Mouse (Mus musculus): Measurements from ENCODE around the gene Rapgef4.

Gene Rapgef4

GRCm38 (mm10) chr2:72179600-72180301, 198.7 kb downstream of the Rapgef4 start:
- DNase-seq (ENCODE audit: low read depth) = no peak

GRCm38 (mm10) chr2:72181443-72181842, 200.4 kb downstream of the Rapgef4 start:
- no peak for DNase-seq (ENCODE audit: low read depth)

- peak; percentile 39 for DNase-seq (ENCODE audit: low read depth)
Observed at GRCm38 (mm10) chr2:72183751-72184150, 202.7 kb downstream of the Rapgef4 start.

- peak; percentile 21 for DNase-seq (ENCODE audit: low read depth)
Observed at GRCm38 (mm10) chr2:72196190-72196965, 215.3 kb downstream of the Rapgef4 start.

GRCm38 (mm10) chr2:72197026-72197425, 216.0 kb downstream of the Rapgef4 start:
- DNase-seq (ENCODE audit: low read depth) = peak; percentile 26

GRCm38 (mm10) chr2:72199451-72199850, 218.4 kb downstream of the Rapgef4 start:
- no peak for DNase-seq (ENCODE audit: low read depth)

GRCm38 (mm10) chr2:72201506-72201905, 220.5 kb downstream of the Rapgef4 start:
- DNase-seq (ENCODE audit: low read depth) = no peak

GRCm38 (mm10) chr2:72202252-72202651, 221.2 kb downstream of the Rapgef4 start:
- DNase-seq (ENCODE audit: low read depth) = no peak

GRCm38 (mm10) chr2:72203609-72204008, 222.6 kb downstream of the Rapgef4 start:
- DNase-seq (ENCODE audit: low read depth) = peak; percentile 68

- DNase-seq (ENCODE audit: low read depth) = no peak
Observed at GRCm38 (mm10) chr2:72205869-72206268, 224.8 kb downstream of the Rapgef4 start.

GRCm38 (mm10) chr2:72206530-72207248, 225.6 kb downstream of the Rapgef4 start:
- no peak for DNase-seq (ENCODE audit: low read depth)

GRCm38 (mm10) chr2:72217336-72217735, 236.3 kb downstream of the Rapgef4 start:
- DNase-seq (ENCODE audit: low read depth) = no peak

GRCm38 (mm10) chr2:72219921-72220320, 238.9 kb downstream of the Rapgef4 start:
- peak; percentile 79 for DNase-seq (ENCODE audit: low read depth)

- no peak for DNase-seq (ENCODE audit: low read depth)
Observed at GRCm38 (mm10) chr2:72221283-72221682, 240.2 kb downstream of the Rapgef4 start.

GRCm38 (mm10) chr2:72221706-72222105, 240.7 kb downstream of the Rapgef4 start:
- DNase-seq (ENCODE audit: low read depth) = no peak

GRCm38 (mm10) chr2:72222276-72222675, 241.2 kb downstream of the Rapgef4 start:
- DNase-seq (ENCODE audit: low read depth) = no peak

- no peak for DNase-seq (ENCODE audit: low read depth)
Observed at GRCm38 (mm10) chr2:72222736-72223455, 241.9 kb downstream of the Rapgef4 start.

GRCm38 (mm10) chr2:72223479-72223878, 242.4 kb downstream of the Rapgef4 start:
- DNase-seq (ENCODE audit: low read depth) = no peak

- DNase-seq (ENCODE audit: low read depth) = no peak
Observed at GRCm38 (mm10) chr2:72226006-72226405, 245.0 kb downstream of the Rapgef4 start.

GRCm38 (mm10) chr2:72227416-72227815, 246.4 kb downstream of the Rapgef4 start:
- no peak for DNase-seq (ENCODE audit: low read depth)

- no peak for DNase-seq (ENCODE audit: low read depth)
Observed at GRCm38 (mm10) chr2:72228881-72229280, 247.8 kb downstream of the Rapgef4 start.

GRCm38 (mm10) chr2:72230545-72230944, 249.5 kb downstream of the Rapgef4 start:
- no peak for DNase-seq (ENCODE audit: low read depth)
